Mouse (Mus musculus) cortical plate, adult 2 months (tissue): Measurements from ENCODE around the gene Lipc. TPM values are rescaled to one million over a fixed set of nuclear protein-coding genes. Genes with fewer than 3 reads are reported as not detected.

ENCODE experiments used
- H3K27ac ChIP-seq: fragments of 200-500 bp; 2 replicates; pipeline ENCODE4 v1.5.1; 2012; ENCODE audit warnings: low read length, control low read depth, inconsistent platforms; ENCODE audit not compliant: insufficient read depth
- H3K4me1 ChIP-seq: fragments of 200-500 bp; 2 replicates; pipeline ENCODE4 v1.6.1; 2011; ENCODE audit warnings: low read length; ENCODE audit not compliant: control insufficient read depth, insufficient read depth
- H3K4me3 ChIP-seq: fragments of 200-500 bp; 2 replicates; pipeline ENCODE4 v1.5.1; 2011; ENCODE audit warnings: mild to moderate bottlenecking, low read length, control low read depth; ENCODE audit not compliant: insufficient read depth
- CTCF ChIP-seq: fragments of 200-500 bp; IDR thresholded peaks from 2 replicates; pipeline ENCODE4 v1.5.1; 2011; ENCODE audit warnings: mild to moderate bottlenecking, control low read depth, low read length; ENCODE audit not compliant: insufficient read depth; ENCODE audit errors: extremely low read depth
- POLR2A ChIP-seq: fragments of 200-500 bp; IDR thresholded peaks from 2 replicates; pipeline ENCODE4 v1.6.1; 2011; ENCODE audit warnings: mild to moderate bottlenecking, low read length, control low read depth; ENCODE audit not compliant: insufficient read depth; ENCODE audit errors: extremely low read depth
- polyA plus RNA-seq: library from polyadenylated mRNA; depleted of rRNA; stranded (reverse); fragments of >200 nt; gene quantifications from 2 replicates; pipeline ENCODE4 v1.2.3, GENCODE M21; 2012

Gene Lipc
- polyA plus RNA-seq, 1 experiment = 0.19 TPM

DNA sequence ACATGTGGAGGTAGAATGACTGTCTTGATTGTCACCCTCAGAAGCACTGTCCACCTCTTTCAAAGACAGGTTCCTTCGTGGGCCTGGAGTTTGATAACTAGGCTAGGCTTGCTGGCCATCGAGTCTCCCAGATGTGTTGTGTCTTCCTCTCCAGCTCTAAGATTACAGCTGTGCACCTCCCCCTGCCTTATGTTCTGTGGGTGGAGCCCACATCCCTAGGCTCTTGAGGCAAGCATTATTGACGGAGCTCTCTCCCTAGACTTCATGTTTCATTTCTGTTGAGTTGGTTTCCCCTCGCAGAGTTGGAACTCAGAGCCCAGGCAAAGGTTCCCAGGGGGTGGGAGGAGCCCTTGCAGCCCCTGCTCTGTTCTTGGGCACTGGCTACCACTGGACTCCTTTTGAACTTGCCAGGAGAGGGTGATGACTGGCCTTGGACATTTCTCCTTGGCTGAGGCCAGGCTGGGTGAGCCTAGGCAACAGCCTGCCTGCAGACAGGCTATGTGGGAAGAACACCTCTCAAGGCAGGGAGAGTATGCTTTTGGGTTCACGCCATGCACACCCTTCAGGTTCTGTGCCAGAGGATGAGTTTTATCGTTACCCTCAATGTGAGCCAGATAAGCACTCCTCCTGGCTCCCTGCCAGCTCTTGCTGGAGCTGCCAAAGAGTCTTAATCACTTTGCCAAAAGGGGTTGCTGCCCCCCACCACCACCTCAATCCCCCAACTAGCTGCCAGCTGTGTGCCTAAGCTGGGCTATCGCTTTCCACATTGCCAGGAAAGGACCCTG is 30.1 kb downstream of the Lipc start:
- peaks cover 2% of the 10 kb centered on the region; the same call in 1 of the 2 replicates for H3K4me1 ChIP-seq
- no peak for TF ChIP-seq CTCF
- TF ChIP-seq POLR2A = no peak

DNA sequence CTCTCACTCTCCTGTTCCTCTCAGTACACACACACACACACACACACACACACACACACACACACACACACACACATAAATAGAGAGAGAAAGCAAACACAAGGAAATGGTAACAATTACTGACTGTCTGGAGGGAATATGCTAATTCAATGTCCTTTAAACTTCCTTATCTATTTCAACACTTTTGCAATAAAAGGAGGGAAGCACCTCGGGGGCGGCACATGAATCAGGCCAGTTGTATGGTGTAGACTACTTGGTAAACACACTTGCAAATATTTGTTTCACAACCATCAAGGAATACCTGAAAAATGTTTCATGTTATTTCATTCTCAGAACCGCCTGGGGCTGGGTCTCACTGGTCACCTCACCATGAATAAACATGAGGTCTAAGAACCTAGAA is 30.9 kb downstream of the Lipc start:
- H3K27ac ChIP-seq = no peak overlapping the region
- no peak overlapping the region for H3K4me3 ChIP-seq
- TF ChIP-seq POLR2A (no peak), CTCF (no peak)
- peaks cover 2% of the 10 kb centered on the region; the same call in 1 of the 2 replicates for H3K4me1 ChIP-seq

More for the DNA sequence above, 30.1 kb downstream of the Lipc start:
- no peak overlapping the region for H3K4me3 ChIP-seq
- H3K27ac ChIP-seq = no peak overlapping the region

DNA sequence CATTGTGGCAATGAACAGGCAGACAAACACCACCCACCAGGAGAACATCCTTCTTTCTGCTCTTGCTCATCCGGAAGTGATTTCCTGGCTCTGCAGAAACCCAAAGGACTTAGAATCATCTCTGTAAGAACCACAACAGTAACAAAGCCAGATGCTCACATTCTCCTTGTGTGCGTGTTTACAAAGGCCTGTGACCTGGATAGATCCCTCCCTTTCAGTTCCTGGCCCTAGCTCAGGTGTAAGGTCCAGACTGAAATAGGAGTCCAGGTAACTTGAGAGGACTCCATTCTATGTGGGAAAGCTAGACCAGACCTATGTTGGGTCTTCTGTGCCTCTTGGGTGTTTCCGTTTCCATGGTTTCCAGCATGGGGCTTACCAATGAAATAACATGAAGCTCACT is 32.8 kb downstream of the Lipc start:
- peaks cover 4% of the 10 kb centered on the region for H3K4me1 ChIP-seq
- no peak overlapping the region for H3K4me3 ChIP-seq
- TF ChIP-seq CTCF = no peak
- no peak overlapping the region for H3K27ac ChIP-seq

DNA sequence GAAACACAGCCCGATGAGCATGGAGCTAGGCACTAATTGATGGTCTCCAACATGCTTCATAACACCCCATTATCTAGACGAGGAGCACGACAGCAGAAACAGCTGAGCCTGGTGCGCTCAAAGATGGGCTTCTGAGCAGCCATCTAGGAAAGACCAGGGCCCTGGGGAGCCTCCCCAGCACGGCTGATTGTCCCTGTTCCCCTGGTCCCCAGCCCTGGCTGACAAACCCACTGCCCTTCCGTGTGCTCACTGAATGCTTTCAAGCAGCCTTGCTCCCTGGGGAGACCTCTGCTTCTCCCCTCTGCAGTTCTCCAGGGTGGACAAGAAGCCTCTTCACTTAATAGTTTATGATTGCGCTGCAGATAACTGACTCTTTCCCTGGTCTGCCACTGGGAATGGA is 35.5 kb downstream of the Lipc start:
- no peak overlapping the region for H3K4me3 ChIP-seq
- TF ChIP-seq CTCF (no peak), POLR2A (no peak)
- peaks cover 4% of the 10 kb centered on the region for H3K4me1 ChIP-seq
- no peak overlapping the region for H3K27ac ChIP-seq

- H3K27ac ChIP-seq = no peak overlapping the region
- no peak overlapping the region for H3K4me3 ChIP-seq
- TF ChIP-seq CTCF (no peak), POLR2A (no peak)
- peaks cover 4% of the 10 kb centered on the region for H3K4me1 ChIP-seq
Observed at GRCm38 (mm10) chr9:70915356-70915685, 36.7 kb downstream of the Lipc start.

GRCm38 (mm10) chr9:70914659-70915355 is 37.2 kb downstream of the Lipc start:
- TF ChIP-seq CTCF = no peak
- TF ChIP-seq POLR2A = no peak
- no peak overlapping the region for H3K27ac ChIP-seq
- peaks cover 4% of the 10 kb centered on the region for H3K4me1 ChIP-seq
- H3K4me3 ChIP-seq = no peak overlapping the region

DNA sequence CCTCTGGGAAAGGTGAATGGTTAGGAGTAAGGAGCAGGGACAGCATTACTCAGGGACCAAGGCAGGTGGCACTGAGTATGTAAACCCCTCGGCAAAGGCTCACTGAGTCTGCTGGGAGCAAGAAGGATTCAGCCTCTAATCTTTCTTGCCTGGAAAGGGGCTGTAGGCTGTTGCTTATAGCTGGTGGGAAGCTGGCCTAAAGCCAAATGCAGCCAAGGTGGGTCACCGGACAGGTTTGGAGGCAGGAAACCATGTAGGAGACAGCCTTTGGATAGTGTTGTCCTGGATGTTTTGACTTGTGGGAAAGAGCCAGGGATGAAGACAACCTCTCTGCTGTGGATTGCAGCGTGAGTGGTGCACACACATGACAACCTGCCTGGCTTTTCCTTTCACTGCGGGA is 40.9 kb downstream of the Lipc start:
- Histone ChIP-seq H3K27ac (no peak overlapping the region), H3K4me3 (no peak overlapping the region), H3K4me1 (peaks cover 2% of the 10 kb centered on the region; the same call in 1 of the 2 replicates)
- TF ChIP-seq POLR2A (no peak), CTCF (no peak)

DNA sequence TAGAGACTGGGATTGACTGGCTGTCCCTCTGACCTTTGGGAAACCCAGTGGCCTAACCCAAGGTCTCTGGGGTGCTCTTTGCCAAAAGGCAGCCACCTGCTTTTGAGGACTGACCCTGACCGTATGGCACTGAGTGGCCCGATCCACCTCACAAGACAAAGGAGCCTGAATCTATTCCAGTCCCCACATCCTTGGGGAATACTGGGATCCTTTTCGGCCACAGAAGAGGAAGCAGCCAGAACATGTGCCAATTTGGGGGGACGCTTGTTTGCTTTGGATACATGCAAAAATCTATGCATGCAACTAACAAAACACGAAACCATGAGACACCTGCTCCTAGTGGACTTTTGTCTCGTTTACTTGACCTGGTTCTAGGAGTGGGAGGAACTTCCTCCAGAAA is 41.7 kb downstream of the Lipc start:
- Histone ChIP-seq H3K4me1 (peaks cover 2% of the 10 kb centered on the region; the same call in 1 of the 2 replicates), H3K27ac (no peak overlapping the region), H3K4me3 (no peak overlapping the region)
- no peak for TF ChIP-seq POLR2A
- TF ChIP-seq CTCF = no peak

GRCm38 (mm10) chr9:70902821-70903730 is 49.0 kb downstream of the Lipc start:
- H3K27ac ChIP-seq = no peak overlapping the region
- TF ChIP-seq CTCF (no peak), POLR2A (no peak)
- no peaks in the 10 kb centered on the region for H3K4me1 ChIP-seq
- H3K4me3 ChIP-seq = no peak overlapping the region
